In genomic region chr9:21204528-21205272, GRCm38 (mm10) we compare ENCODE assay signal across 8 mouse cellular contexts. TPM values are rescaled to one million over a fixed set of nuclear protein-coding genes. Genes with fewer than 3 reads are reported as not detected.
DNase-seq lines count a peak whose midpoint lies in the region; ATAC-seq and TF ChIP-seq lines count a peak whose summit lies in the region.

No protein-coding gene starts in this region.

- peaks cover 0 to 32% of the 10 kb centered on the region in 2 experiments; a peak in 2 of 4 replicates for H3K36me3 ChIP-seq in MEL (ENCODE audit: control insufficient read depth in 1 of 2, insufficient read depth in 2 of 2, low read length in 2 of 2)
- no peaks in the 10 kb centered on the region for H3K36me3 ChIP-seq in hindbrain, embryonic 11.5 days (ENCODE audit: control insufficient read depth, insufficient read depth, low read length)
- H3K36me3 ChIP-seq in midbrain, postnatal 0 days (ENCODE audit: insufficient read depth, low read length), result peaks cover 43% of the 10 kb centered on the region

- no peak overlapping the region for H3K27ac ChIP-seq in MEL (ENCODE audit: control insufficient read depth, low read depth, low read length)
- H3K27ac ChIP-seq in hindbrain, embryonic 11.5 days (ENCODE audit: low read depth, low read length), result no peak overlapping the region
- no peak overlapping the region for H3K27ac ChIP-seq in midbrain, postnatal 0 days (ENCODE audit: low read depth, low read length)

- peak; percentile 73 for ATAC-seq in hindbrain, embryonic 11.5 days (ENCODE audit: low FRiP score)
- ATAC-seq in midbrain, postnatal 0 days (ENCODE audit: low FRiP score), result peak; percentile 75

- no peak for TF ChIP-seq EP300 in MEL (IDR thresholded peaks at IDR 0.05; ENCODE audit: low read depth in 1 of 2, low read length in 2 of 2)

- peak; percentile 33 for DNase-seq in adrenal gland, postnatal 25 days
- no peak for DNase-seq in adrenal gland, postnatal 10 days
- no peak for DNase-seq in MEL (ENCODE audit: low read depth, low spot score)
- peak; percentile 74 for DNase-seq in hindbrain, embryonic 11.5 days (ENCODE audit: low spot score)
- DNase-seq in layer of hippocampus, adult 9-11 months, result peak; percentile 73
- DNase-seq in midbrain, postnatal 0 days (ENCODE audit: low spot score), result peak; percentile 62
- DNase-seq in thymus, adult 18-20 months, result no peak
- DNase-seq in cerebellum, postnatal 4 days (ENCODE audit: low spot score in 2 of 2), result no peak

- peak overlapping the region; percentile 50 for H3K4me2 ChIP-seq in hindbrain, embryonic 11.5 days (replicated peaks; ENCODE audit: low read depth, low read length)
- peak overlapping the region; percentile 23 for H3K4me2 ChIP-seq in midbrain, postnatal 0 days (ENCODE audit: low read depth, low read length, poor library complexity, severe bottlenecking)

- H3K9me3 ChIP-seq in MEL (replicated peaks; ENCODE audit: insufficient read depth, low read length), result no peaks in the 10 kb centered on the region
- no peaks in the 10 kb centered on the region for H3K9me3 ChIP-seq in hindbrain, embryonic 11.5 days (ENCODE audit: control insufficient read depth, low read length)
- no peaks in the 10 kb centered on the region for H3K9me3 ChIP-seq in midbrain, postnatal 0 days (ENCODE audit: low read length)

- WGBS in hindbrain, embryonic 11.5 days, result 5% methylated on average over 23 of the region's 23 CpGs
- WGBS in midbrain, postnatal 0 days, result 7% methylated on average over 23 of the region's 23 CpGs

- TF ChIP-seq RAD21 in MEL (IDR thresholded peaks at IDR 0.05; ENCODE audit: low read depth, low read length), result no peak

- H3K79me2 ChIP-seq in MEL (ENCODE audit: control insufficient read depth, insufficient read depth, low read length, poor library complexity), result no peaks in the 10 kb centered on the region

- H3K4me3 ChIP-seq in MEL (ENCODE audit: control insufficient read depth in 1 of 2, insufficient read depth in 1 of 2, low read depth in 2 of 2, low read length in 2 of 2), result no peak overlapping the region
- peak overlapping the region; percentile 36 for H3K4me3 ChIP-seq in hindbrain, embryonic 11.5 days (ENCODE audit: low read depth, low read length)
- H3K4me3 ChIP-seq in midbrain, postnatal 0 days (ENCODE audit: low read depth, low read length), result peak overlapping the region; percentile 19; the same call in 1 of the 2 replicates

- H3K4me1 ChIP-seq in MEL (ENCODE audit: control insufficient read depth in 1 of 2, insufficient read depth in 2 of 2, low read length in 2 of 2), result no peaks in the 10 kb centered on the region
- H3K4me1 ChIP-seq in hindbrain, embryonic 11.5 days (replicated peaks; ENCODE audit: control insufficient read depth, insufficient read depth, low read length), result no peaks in the 10 kb centered on the region
- H3K4me1 ChIP-seq in midbrain, postnatal 0 days (ENCODE audit: insufficient read depth, low read length), result no peaks in the 10 kb centered on the region

- no peak for TF ChIP-seq CTCF in MEL (IDR thresholded peaks at IDR 0.05 in 2 of 3, conservative IDR thresholded peaks at IDR 0.05 in 1 of 3; ENCODE audit: control insufficient read depth in 1 of 3, insufficient read depth in 1 of 3, low read depth in 2 of 3, low read length in 3 of 3, poor library complexity in 1 of 3, severe bottlenecking in 1 of 3)
- TF ChIP-seq CTCF in midbrain, postnatal 0 days (IDR thresholded peaks at IDR 0.05), result no peak

- no peaks in the 10 kb centered on the region for H3K27me3 ChIP-seq in MEL (ENCODE audit: control insufficient read depth in 1 of 2, insufficient read depth in 2 of 2, low read length in 2 of 2)
- H3K27me3 ChIP-seq in hindbrain, embryonic 11.5 days (ENCODE audit: control insufficient read depth, insufficient read depth, low read length), result no peaks in the 10 kb centered on the region
- H3K27me3 ChIP-seq in midbrain, postnatal 0 days (ENCODE audit: insufficient read depth, low read length), result no peaks in the 10 kb centered on the region

- peak in 1 of 2 experiments; percentile 48; a peak in 2 of 4 replicates for TF ChIP-seq POLR2A in MEL (IDR thresholded peaks at IDR 0.05; ENCODE audit: control insufficient read depth in 1 of 2, insufficient read depth in 1 of 2, low read depth in 1 of 2, low read length in 2 of 2, poor library complexity in 1 of 2)

- no peak overlapping the region for H3K9ac ChIP-seq in MEL (ENCODE audit: control insufficient read depth, low read depth, low read length, poor library complexity, severe bottlenecking)
- H3K9ac ChIP-seq in hindbrain, embryonic 11.5 days (ENCODE audit: low read depth, low read length), result 0 out of 2 replicates have a peak overlapping the region, but pooled peaks have one; percentile 24
- 0 out of 2 replicates have a peak overlapping the region, but pooled peaks have one; percentile 14 for H3K9ac ChIP-seq in midbrain, postnatal 0 days (replicated peaks; ENCODE audit: low read length, poor library complexity, severe bottlenecking)

TF ChIP-seq in MEL, 35 proteins besides CTCF, POLR2A, EP300 and RAD21:
- TF ChIP-seq GATA1 (IDR thresholded peaks at IDR 0.05; ENCODE audit: low read depth, low read length) (no peak), TAL1 (IDR thresholded peaks at IDR 0.05; ENCODE audit: low read length) (peak; percentile 2; the same call in 1 of the 2 replicates), USF1 (IDR thresholded peaks at IDR 0.05; ENCODE audit: low read depth, low read length) (no peak)

RNA-seq across cellular contexts. Expression of gene Keap1, which starts 34.5 kb away (rescaled TPM):
- 50.8 and 51.5 TPM in 2 replicates for total RNA-seq in adrenal gland, postnatal 25 days (2021)
- 10 to 100 TPM; 39.4 to 45.8 TPM for total RNA-seq in adrenal gland, postnatal 10 days (2021)
- 168 and 174 TPM in 2 replicates for total RNA-seq in MEL (2012; rRNA removed)
- polyA plus RNA-seq in MEL (2012; ENCODE audit: insufficient read depth in 1 of 2, insufficient read length in 2 of 2, low read depth in 1 of 2, low replicate concordance in 2 of 2, missing spikeins in 1 of 2), result 100 to 1,000 TPM in 1 of 2 experiments, 10 to 100 TPM in 1; 67.5 to 171 TPM
- polyA plus RNA-seq in hindbrain, embryonic 11.5 days (2014; fragmentation: Nextera tagmentation; extraction: Ambion mirVana), result 23.6 and 23.7 TPM in 2 replicates
- 72.5 and 89.7 TPM in 2 replicates for total RNA-seq in midbrain, postnatal 0 days (2014; rRNA removed)
- polyA plus RNA-seq in midbrain, postnatal 0 days (2015; fragmentation: Nextera tagmentation; extraction: Ambion mirVana), result 60.6 and 67.7 TPM in 2 replicates

RNA-seq across cellular contexts. Expression of gene Pde4a, which starts 39.2 kb away (rescaled TPM):
- 12.9 and 13.1 TPM in 2 replicates for total RNA-seq in adrenal gland, postnatal 25 days (2021)
- 10 to 100 TPM; 22.7 to 31.5 TPM for total RNA-seq in adrenal gland, postnatal 10 days (2021)
- total RNA-seq in MEL (2012; rRNA removed), result 13.8 and 16.6 TPM in 2 replicates
- 10 to 100 TPM; 45.6 to 53.9 TPM for polyA plus RNA-seq in MEL (2012; ENCODE audit: insufficient read depth in 1 of 2, insufficient read length in 2 of 2, low read depth in 1 of 2, low replicate concordance in 2 of 2, missing spikeins in 1 of 2)
- polyA plus RNA-seq in hindbrain, embryonic 11.5 days (2014; fragmentation: Nextera tagmentation; extraction: Ambion mirVana), result 5.2 and 5.7 TPM in 2 replicates
- total RNA-seq in midbrain, postnatal 0 days (2014; rRNA removed), result 40.7 and 46.5 TPM in 2 replicates
- 59.8 and 63.8 TPM in 2 replicates for polyA plus RNA-seq in midbrain, postnatal 0 days (2015; fragmentation: Nextera tagmentation; extraction: Ambion mirVana)

RNA-seq across cellular contexts. Expression of gene S1pr5, which starts 43.5 kb away (rescaled TPM):
- total RNA-seq in adrenal gland, postnatal 25 days (2021), result 0.88 and 1.3 TPM in 2 replicates
- 1 to 10 TPM; 1.4 to 1.7 TPM for total RNA-seq in adrenal gland, postnatal 10 days (2021)
- 0.04 TPM in 1 of 2 replicates, not detected in the other for total RNA-seq in MEL (2012; rRNA removed)
- under 1 TPM in 1 of 2 experiments, not detected in 1; 0.08 TPM for polyA plus RNA-seq in MEL (2012; ENCODE audit: insufficient read depth in 1 of 2, insufficient read length in 2 of 2, low read depth in 1 of 2, low replicate concordance in 2 of 2, missing spikeins in 1 of 2)
- 0.59 and 0.73 TPM in 2 replicates for polyA plus RNA-seq in hindbrain, embryonic 11.5 days (2014; fragmentation: Nextera tagmentation; extraction: Ambion mirVana)
- 4.2 and 5.2 TPM in 2 replicates for total RNA-seq in midbrain, postnatal 0 days (2014; rRNA removed)
- polyA plus RNA-seq in midbrain, postnatal 0 days (2015; fragmentation: Nextera tagmentation; extraction: Ambion mirVana), result 2.7 and 2.9 TPM in 2 replicates

RNA-seq across cellular contexts. Expression of gene Cdc37, which starts 54.9 kb away (rescaled TPM):
- total RNA-seq in adrenal gland, postnatal 25 days (2021), result 190 and 202 TPM in 2 replicates
- 100 to 1,000 TPM; 155 to 160 TPM for total RNA-seq in adrenal gland, postnatal 10 days (2021)
- 751 and 779 TPM in 2 replicates for total RNA-seq in MEL (2012; rRNA removed)
- polyA plus RNA-seq in MEL (2012; ENCODE audit: insufficient read depth in 1 of 2, insufficient read length in 2 of 2, low read depth in 1 of 2, low replicate concordance in 2 of 2, missing spikeins in 1 of 2), result 1,000 to 10,000 TPM in 1 of 2 experiments, 100 to 1,000 TPM in 1; 914 to 1,631 TPM
- 306 and 307 TPM in 2 replicates for polyA plus RNA-seq in hindbrain, embryonic 11.5 days (2014; fragmentation: Nextera tagmentation; extraction: Ambion mirVana)
- total RNA-seq in midbrain, postnatal 0 days (2014; rRNA removed), result 29.0 and 37.7 TPM in 2 replicates
- polyA plus RNA-seq in midbrain, postnatal 0 days (2015; fragmentation: Nextera tagmentation; extraction: Ambion mirVana), result 179 and 186 TPM in 2 replicates

Comparison
In these comparisons a context has a peak if more than half of its experiments do, and no peak if none do; other contexts are left out.
1. DNase-seq: peak in adrenal gland, postnatal 25 days (single experiment), hindbrain, embryonic 11.5 days (single experiment), layer of hippocampus, adult 9-11 months (single experiment) and midbrain, postnatal 0 days (single experiment); none in adrenal gland, postnatal 10 days (single experiment), MEL (single experiment), thymus, adult 18-20 months (0 of 2) and cerebellum, postnatal 4 days (0 of 2).
2. H3K4me3 ChIP-seq: peak in hindbrain, embryonic 11.5 days (single experiment) and midbrain, postnatal 0 days (single experiment); none in MEL (0 of 2).